Mouse (Mus musculus): Measurements from ENCODE around the gene Fbxw9. TPM values are rescaled to one million over a fixed set of nuclear protein-coding genes. Genes with fewer than 3 reads are reported as not detected.
A peak's percentile ranks its signal among the peaks of the same experiment; 100 is the strongest.

Fbxw9 gene
- 10.3 and 10.4 TPM in 2 replicates for polyA plus RNA-seq (2015; fragmentation: Nextera tagmentation; extraction: Ambion mirVana)

GRCm38 (mm10) chr8:85059879-85060616, at the start of gene Fbxw9:
Fbxw9 (plus strand) TSS chr8:85060055.
- ATAC-seq (ENCODE audit: low read depth), result peak; percentile 84
- WGBS (ENCODE audit: insufficient replicate concordance), result under 1% methylated on average over 52 of the region's 53 CpGs

DNA sequence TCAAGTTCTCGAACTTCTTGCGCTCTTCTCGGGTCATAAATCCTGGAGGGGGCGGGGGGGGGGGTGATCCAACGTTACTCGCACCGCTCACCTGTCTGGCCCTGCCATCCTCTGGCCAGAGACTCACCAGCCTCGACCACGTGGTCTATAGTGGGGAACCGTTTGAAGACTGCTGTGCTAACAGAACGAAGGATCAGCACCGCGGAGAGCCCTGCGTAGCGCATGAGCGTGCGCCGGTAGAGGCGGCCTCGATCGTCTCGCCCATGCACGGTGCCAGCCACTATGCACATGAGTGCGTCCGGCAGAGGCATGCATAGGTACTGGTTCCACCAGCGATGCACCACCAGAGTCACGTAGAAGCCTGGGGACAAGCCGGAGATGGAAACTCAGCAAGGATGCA, 48.6 kb upstream of the Fbxw9 start:
- ATAC-seq (ENCODE audit: low read depth), result no peak
- Histone ChIP-seq H3K27ac (ENCODE audit: low read length) (no peak overlapping the region), H3K9me3 (replicated peaks; ENCODE audit: control insufficient read depth, low read length) (no peaks in the 10 kb centered on the region), H3K9ac (ENCODE audit: low read depth, low read length) (no peak overlapping the region), H3K27me3 (ENCODE audit: control insufficient read depth, insufficient read depth, low read depth, low read length) (peaks cover 44% of the 10 kb centered on the region), H3K4me2 (ENCODE audit: low read depth, low read length) (no peak overlapping the region), H3K4me3 (ENCODE audit: low read depth, low read length) (no peak overlapping the region), H3K36me3 (ENCODE audit: control insufficient read depth, insufficient read depth) (no peaks in the 10 kb centered on the region), H3K4me1 (ENCODE audit: control insufficient read depth, low read depth, low read length) (no peaks in the 10 kb centered on the region)
- 12% methylated on average over 28 of the region's 28 CpGs for WGBS (ENCODE audit: insufficient replicate concordance)

More at GRCm38 (mm10) chr8:85059879-85060616, at the start of gene Fbxw9:
- Histone ChIP-seq H3K9ac (ENCODE audit: low read depth, low read length) (peak within 1 kb of the TSS; percentile 68), H3K27ac (ENCODE audit: low read length) (no peak within 1 kb of the TSS; the same call in 1 of the 2 replicates), H3K4me2 (ENCODE audit: low read depth, low read length) (peak within 1 kb of the TSS; percentile 94), H3K4me1 (ENCODE audit: control insufficient read depth, low read depth, low read length) (peaks cover 10% of the 10 kb centered on the region), H3K9me3 (replicated peaks; ENCODE audit: control insufficient read depth, low read length) (no peaks in the 10 kb centered on the region), H3K27me3 (ENCODE audit: control insufficient read depth, insufficient read depth, low read depth, low read length) (no peaks in the 10 kb centered on the region), H3K36me3 (ENCODE audit: control insufficient read depth, insufficient read depth) (peaks cover 13% of the 10 kb centered on the region), H3K4me3 (ENCODE audit: low read depth, low read length) (peak within 1 kb of the TSS; percentile 82)

DNA sequence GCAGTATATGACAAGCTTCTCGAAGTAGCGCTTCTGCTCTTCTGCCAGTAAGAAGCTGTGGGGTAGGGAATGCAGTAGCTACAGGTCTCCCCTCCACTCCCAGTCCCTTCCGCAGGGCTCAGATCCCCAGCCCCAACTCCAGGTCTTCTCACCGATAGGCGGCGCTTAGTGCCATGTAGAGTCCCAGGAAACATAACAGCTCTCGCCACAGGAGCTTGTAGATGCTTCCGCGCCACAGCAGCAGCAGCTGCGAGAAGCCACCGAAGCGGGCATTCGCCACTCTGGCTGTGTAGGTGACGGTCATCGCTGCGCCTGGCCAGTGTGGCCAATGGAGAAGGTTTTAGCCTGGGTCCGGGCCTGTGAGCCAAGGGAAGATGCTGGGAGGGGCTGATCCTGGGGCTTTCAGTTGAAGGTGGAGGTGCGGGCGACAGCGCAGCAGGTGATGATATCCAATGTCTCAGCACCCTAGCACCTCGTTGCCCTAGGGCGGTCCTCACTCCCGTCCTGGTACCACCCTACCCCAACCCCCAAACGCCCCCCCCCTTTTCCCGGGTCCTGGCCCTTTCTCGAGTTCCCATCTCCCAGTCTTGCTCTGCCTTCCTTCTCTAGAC, 46.5 kb upstream of the Fbxw9 start:
- Histone ChIP-seq H3K4me1 (ENCODE audit: control insufficient read depth, low read depth, low read length) (no peaks in the 10 kb centered on the region), H3K27me3 (ENCODE audit: control insufficient read depth, insufficient read depth, low read depth, low read length) (peaks cover 40% of the 10 kb centered on the region), H3K27ac (ENCODE audit: low read length) (no peak overlapping the region), H3K36me3 (ENCODE audit: control insufficient read depth, insufficient read depth) (peaks cover 6% of the 10 kb centered on the region; the same call in 1 of the 2 replicates), H3K4me3 (ENCODE audit: low read depth, low read length) (no peak overlapping the region), H3K4me2 (ENCODE audit: low read depth, low read length) (peak overlapping the region; percentile 41), H3K9ac (ENCODE audit: low read depth, low read length) (no peak overlapping the region), H3K9me3 (replicated peaks; ENCODE audit: control insufficient read depth, low read length) (no peaks in the 10 kb centered on the region)
- 0 out of 2 replicates have a peak, but pooled peaks have one; percentile 50 for ATAC-seq (ENCODE audit: low read depth)
- WGBS (ENCODE audit: insufficient replicate concordance), result 3% methylated on average over 25 of the region's 26 CpGs

GRCm38 (mm10) chr8:85014431-85014830, 45.4 kb upstream of the Fbxw9 start, which contains the start of gene Best2:
Best2 (minus strand) TSS chr8:85014531.
- 42% methylated on average over 2 of the region's 2 CpGs for WGBS (ENCODE audit: insufficient replicate concordance)
- Histone ChIP-seq H3K4me1 (ENCODE audit: control insufficient read depth, low read depth, low read length) (no peaks in the 10 kb centered on the region), H3K4me2 (ENCODE audit: low read depth, low read length) (peak within 1 kb of the TSS; percentile 41), H3K27ac (ENCODE audit: low read length) (no peak within 1 kb of the TSS), H3K4me3 (ENCODE audit: low read depth, low read length) (no peak within 1 kb of the TSS), H3K9me3 (replicated peaks; ENCODE audit: control insufficient read depth, low read length) (no peaks in the 10 kb centered on the region), H3K9ac (ENCODE audit: low read depth, low read length) (no peak within 1 kb of the TSS), H3K36me3 (ENCODE audit: control insufficient read depth, insufficient read depth) (peaks cover 9% of the 10 kb centered on the region; the same call in 1 of the 2 replicates), H3K27me3 (ENCODE audit: control insufficient read depth, insufficient read depth, low read depth, low read length) (peaks cover 35% of the 10 kb centered on the region)
- ATAC-seq (ENCODE audit: low read depth), result no peak

DNA sequence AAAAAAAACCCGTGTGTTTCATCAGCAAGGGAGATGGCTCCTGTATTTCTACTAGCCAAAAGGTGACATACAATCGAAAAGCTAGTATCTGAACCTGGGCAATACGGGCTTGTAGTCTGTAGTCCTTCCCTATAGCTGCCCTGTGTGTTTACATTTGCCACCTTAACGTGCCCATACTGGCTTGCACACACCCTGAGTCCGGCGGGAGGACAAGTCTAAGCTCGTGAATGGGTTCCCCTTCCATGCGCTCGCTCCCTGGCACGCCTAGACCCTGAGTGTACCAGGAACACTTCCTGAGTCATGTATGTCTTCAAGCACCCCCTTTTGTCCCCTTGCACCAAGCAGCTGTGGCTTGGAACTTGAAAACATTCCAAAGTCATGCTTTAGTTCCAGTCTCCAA, 43.1 kb upstream of the Fbxw9 start:
- Histone ChIP-seq H3K36me3 (ENCODE audit: control insufficient read depth, insufficient read depth) (peaks cover 11% of the 10 kb centered on the region; the same call in 1 of the 2 replicates), H3K9me3 (replicated peaks; ENCODE audit: control insufficient read depth, low read length) (no peaks in the 10 kb centered on the region), H3K27me3 (ENCODE audit: control insufficient read depth, insufficient read depth, low read depth, low read length) (peaks cover 19% of the 10 kb centered on the region), H3K4me2 (ENCODE audit: low read depth, low read length) (no peak overlapping the region), H3K27ac (ENCODE audit: low read length) (no peak overlapping the region), H3K4me3 (ENCODE audit: low read depth, low read length) (no peak overlapping the region), H3K9ac (ENCODE audit: low read depth, low read length) (no peak overlapping the region), H3K4me1 (ENCODE audit: control insufficient read depth, low read depth, low read length) (no peaks in the 10 kb centered on the region)
- 66% methylated on average over 10 of the region's 10 CpGs for WGBS (ENCODE audit: insufficient replicate concordance)
- no peak for ATAC-seq (ENCODE audit: low read depth)

DNA sequence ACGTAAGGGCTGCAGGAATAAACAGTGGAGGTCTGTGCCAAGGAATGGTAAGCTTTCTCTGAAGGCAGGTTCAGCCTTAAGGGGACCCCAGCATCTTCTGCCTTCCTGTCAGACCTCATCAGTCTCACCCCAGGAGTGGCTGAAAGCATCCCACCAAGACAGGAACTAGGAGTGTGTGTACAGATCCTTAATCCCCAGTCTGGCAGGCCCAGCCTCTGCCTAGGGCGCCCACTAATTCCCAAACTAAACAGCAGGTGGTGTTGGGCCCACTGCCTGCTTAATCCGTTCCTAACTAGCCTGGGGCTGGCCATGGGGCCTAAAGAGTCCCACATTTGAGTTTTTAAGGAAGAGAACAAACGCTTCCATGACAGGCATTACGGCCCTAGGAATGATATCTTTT, 42.6 kb upstream of the Fbxw9 start:
- H3K4me2 ChIP-seq (ENCODE audit: low read depth, low read length), result no peak overlapping the region
- H3K9ac ChIP-seq (ENCODE audit: low read depth, low read length), result no peak overlapping the region
- H3K9me3 ChIP-seq (replicated peaks; ENCODE audit: control insufficient read depth, low read length), result no peaks in the 10 kb centered on the region
- H3K27ac ChIP-seq (ENCODE audit: low read length), result no peak overlapping the region
- H3K4me1 ChIP-seq (ENCODE audit: control insufficient read depth, low read depth, low read length), result no peaks in the 10 kb centered on the region
- H3K4me3 ChIP-seq (ENCODE audit: low read depth, low read length), result no peak overlapping the region
- 76% methylated on average over 5 of the region's 5 CpGs for WGBS (ENCODE audit: insufficient replicate concordance)
- H3K27me3 ChIP-seq (ENCODE audit: control insufficient read depth, insufficient read depth, low read depth, low read length), result peaks cover 17% of the 10 kb centered on the region
- H3K36me3 ChIP-seq (ENCODE audit: control insufficient read depth, insufficient read depth), result peaks cover 16% of the 10 kb centered on the region
- ATAC-seq (ENCODE audit: low read depth), result no peak

DNA sequence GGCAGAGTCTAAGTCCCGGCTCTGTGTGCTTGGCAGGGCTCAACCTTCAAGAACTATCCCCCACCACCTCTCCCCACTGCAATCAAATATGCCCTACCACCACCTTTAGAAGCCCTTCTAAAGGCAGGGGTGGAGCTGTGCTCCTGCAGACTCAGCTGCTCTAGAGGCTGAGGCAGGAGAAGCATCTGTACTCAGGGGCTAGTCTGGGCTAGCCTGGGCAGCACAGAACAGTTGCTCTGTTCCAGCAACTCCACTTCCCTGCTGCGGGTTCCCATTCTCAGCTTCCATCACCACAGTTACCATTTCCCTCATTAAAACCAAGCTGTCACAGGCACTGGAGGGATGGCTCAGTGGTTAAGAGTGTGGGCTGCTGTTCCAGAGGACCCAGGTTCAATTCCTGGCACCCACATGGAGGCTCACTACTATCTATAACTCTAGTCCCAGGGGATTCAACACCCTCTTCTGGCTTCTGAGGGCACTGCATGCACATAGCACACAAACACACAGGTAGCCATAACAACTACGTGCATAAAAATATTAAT, 38.3 kb upstream of the Fbxw9 start:
- Histone ChIP-seq H3K4me3 (ENCODE audit: low read depth, low read length) (no peak overlapping the region), H3K27me3 (ENCODE audit: control insufficient read depth, insufficient read depth, low read depth, low read length) (no peaks in the 10 kb centered on the region), H3K9me3 (replicated peaks; ENCODE audit: control insufficient read depth, low read length) (no peaks in the 10 kb centered on the region), H3K9ac (ENCODE audit: low read depth, low read length) (no peak overlapping the region), H3K4me2 (ENCODE audit: low read depth, low read length) (no peak overlapping the region), H3K4me1 (ENCODE audit: control insufficient read depth, low read depth, low read length) (peaks cover 20% of the 10 kb centered on the region), H3K27ac (ENCODE audit: low read length) (no peak overlapping the region), H3K36me3 (ENCODE audit: control insufficient read depth, insufficient read depth) (peaks cover 23% of the 10 kb centered on the region)
- 83% methylated on average over 3 of the region's 3 CpGs for WGBS (ENCODE audit: insufficient replicate concordance)
- no peak for ATAC-seq (ENCODE audit: low read depth)

DNA sequence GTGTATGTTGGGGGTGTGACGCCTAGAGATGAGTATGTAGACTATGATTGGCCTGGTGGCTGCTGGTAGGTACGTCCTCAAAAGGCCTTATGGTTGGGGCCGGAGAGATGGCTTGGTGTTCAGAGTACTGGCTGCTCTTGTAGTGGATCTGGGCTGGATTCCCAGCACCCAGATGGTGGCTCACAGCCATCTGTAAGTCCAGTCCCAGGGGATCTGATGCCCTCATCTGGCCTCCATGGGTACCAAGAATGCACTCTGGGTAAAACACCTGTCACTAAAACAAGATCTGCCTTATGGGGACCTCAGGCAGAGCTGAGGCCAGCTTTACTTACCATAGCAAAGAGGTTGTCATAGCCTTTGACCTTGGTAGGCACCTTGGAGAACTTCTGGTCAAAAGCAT, 36.0 kb upstream of the Fbxw9 start:
- no peak overlapping the region for H3K27ac ChIP-seq (ENCODE audit: low read length)
- peaks cover 14% of the 10 kb centered on the region for H3K36me3 ChIP-seq (ENCODE audit: control insufficient read depth, insufficient read depth)
- no peak overlapping the region for H3K9ac ChIP-seq (ENCODE audit: low read depth, low read length)
- no peak for ATAC-seq (ENCODE audit: low read depth)
- peaks cover 30% of the 10 kb centered on the region for H3K4me1 ChIP-seq (ENCODE audit: control insufficient read depth, low read depth, low read length)
- no peaks in the 10 kb centered on the region for H3K9me3 ChIP-seq (replicated peaks; ENCODE audit: control insufficient read depth, low read length)
- peak overlapping the region; percentile 93; the same call in 1 of the 2 replicates for H3K4me2 ChIP-seq (ENCODE audit: low read depth, low read length)
- H3K4me3 ChIP-seq (ENCODE audit: low read depth, low read length), result peak overlapping the region; percentile 76; the same call in 1 of the 2 replicates
- H3K27me3 ChIP-seq (ENCODE audit: control insufficient read depth, insufficient read depth, low read depth, low read length), result no peaks in the 10 kb centered on the region
- 78% methylated on average over 3 of the region's 3 CpGs for WGBS (ENCODE audit: insufficient replicate concordance)

Data from liver, embryonic 16.5 days (tissue).